Mouse (Mus musculus): ENCODE results near the gene Plppr2. TPM values are rescaled to one million over a fixed set of nuclear protein-coding genes. Genes with fewer than 3 reads are reported as not detected.
A peak's percentile ranks its signal among the peaks of the same experiment; 100 is the strongest.

Plppr2 gene
- polyA plus RNA-seq, 1 experiment, result 2.0 TPM

- no peak overlapping the region for H3K4me3 ChIP-seq (ENCODE audit: insufficient read depth, low read depth, low read length)
- H3K27ac ChIP-seq (replicated peaks; ENCODE audit: low read depth, low read length), result peak overlapping the region; percentile 16; the same call in 1 of the 2 replicates
- H3K4me1 ChIP-seq (ENCODE audit: control insufficient read depth, insufficient read depth, insufficient read length, low read length), result peaks cover 11% of the 10 kb centered on the region
Observed at GRCm38 (mm10) chr9:21925034-21925433, 11.8 kb upstream of the Plppr2 start.

DNA sequence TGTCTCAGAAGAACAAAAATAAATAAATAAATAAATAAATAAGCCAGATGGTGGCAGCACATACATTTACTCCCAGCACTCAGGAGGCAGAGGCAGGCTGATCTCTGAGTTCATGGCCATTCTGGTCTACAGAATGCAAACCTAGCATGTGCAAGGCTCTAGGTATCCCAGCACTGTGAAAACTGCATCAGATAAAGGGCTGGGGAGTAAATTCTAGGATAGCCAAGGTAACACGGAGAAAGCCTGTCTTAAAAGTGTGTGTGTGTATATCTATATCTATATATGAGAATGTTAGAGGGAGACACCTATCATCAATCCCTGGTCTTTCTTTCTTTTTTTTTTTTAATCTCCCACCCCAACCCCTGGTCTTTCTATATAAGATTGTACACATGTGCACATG is 11.3 kb upstream of the Plppr2 start:
- no peak overlapping the region for H3K4me3 ChIP-seq (ENCODE audit: insufficient read depth, low read depth, low read length)
- peaks cover 11% of the 10 kb centered on the region for H3K4me1 ChIP-seq (ENCODE audit: control insufficient read depth, insufficient read depth, insufficient read length, low read length)
- no peak overlapping the region for H3K27ac ChIP-seq (replicated peaks; ENCODE audit: low read depth, low read length)

DNA sequence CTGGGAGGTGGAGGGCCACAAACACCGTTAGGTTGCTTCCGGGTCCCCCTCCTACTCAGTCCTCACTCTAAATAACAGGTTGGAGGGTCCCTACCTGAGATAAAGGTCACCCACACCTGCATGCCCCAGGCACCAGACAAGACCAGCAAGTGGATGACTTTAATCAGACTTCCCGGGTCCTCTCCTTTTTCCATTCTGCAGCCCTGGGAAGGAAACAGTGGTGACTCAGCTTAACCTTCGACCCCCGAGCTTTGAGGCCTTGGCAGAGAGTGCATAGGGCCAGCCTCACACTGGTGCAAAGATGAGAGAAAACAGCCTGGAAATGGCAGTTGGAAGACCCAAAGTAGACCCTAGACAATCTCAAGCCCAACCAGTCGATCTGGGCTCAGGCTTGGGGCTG is 10.7 kb upstream of the Plppr2 start:
- Histone ChIP-seq H3K4me1 (ENCODE audit: control insufficient read depth, insufficient read depth, insufficient read length, low read length) (peaks cover 11% of the 10 kb centered on the region), H3K27ac (replicated peaks; ENCODE audit: low read depth, low read length) (0 out of 2 replicates have a peak overlapping the region, but pooled peaks have one; percentile 20), H3K4me3 (ENCODE audit: insufficient read depth, low read depth, low read length) (peak overlapping the region; percentile 7; the same call in 1 of the 2 replicates)

DNA sequence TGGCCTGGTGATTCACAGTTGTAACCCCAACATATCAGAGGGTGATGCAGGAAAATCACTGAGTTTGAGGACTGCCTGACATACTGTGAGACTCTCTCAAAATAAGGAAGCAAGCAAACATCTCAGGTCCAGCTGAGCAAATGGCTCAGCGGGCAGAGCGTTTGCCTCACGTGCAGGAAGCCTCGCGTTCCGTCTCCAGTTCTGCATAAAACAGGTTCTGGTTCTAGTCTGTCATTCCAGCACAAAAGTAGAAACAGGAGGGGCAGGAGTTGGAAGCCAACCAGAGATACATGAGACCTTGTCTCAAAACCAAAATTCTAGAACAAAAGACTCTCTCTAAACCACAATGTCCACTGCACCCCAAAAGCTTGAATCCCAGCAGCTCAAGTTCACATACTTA is 10.0 kb upstream of the Plppr2 start:
- peaks cover 11% of the 10 kb centered on the region for H3K4me1 ChIP-seq (ENCODE audit: control insufficient read depth, insufficient read depth, insufficient read length, low read length)
- peak overlapping the region; percentile 66 for H3K4me3 ChIP-seq (ENCODE audit: insufficient read depth, low read depth, low read length)
- peak overlapping the region; percentile 32; the same call in 1 of the 2 replicates for H3K27ac ChIP-seq (replicated peaks; ENCODE audit: low read depth, low read length)

DNA sequence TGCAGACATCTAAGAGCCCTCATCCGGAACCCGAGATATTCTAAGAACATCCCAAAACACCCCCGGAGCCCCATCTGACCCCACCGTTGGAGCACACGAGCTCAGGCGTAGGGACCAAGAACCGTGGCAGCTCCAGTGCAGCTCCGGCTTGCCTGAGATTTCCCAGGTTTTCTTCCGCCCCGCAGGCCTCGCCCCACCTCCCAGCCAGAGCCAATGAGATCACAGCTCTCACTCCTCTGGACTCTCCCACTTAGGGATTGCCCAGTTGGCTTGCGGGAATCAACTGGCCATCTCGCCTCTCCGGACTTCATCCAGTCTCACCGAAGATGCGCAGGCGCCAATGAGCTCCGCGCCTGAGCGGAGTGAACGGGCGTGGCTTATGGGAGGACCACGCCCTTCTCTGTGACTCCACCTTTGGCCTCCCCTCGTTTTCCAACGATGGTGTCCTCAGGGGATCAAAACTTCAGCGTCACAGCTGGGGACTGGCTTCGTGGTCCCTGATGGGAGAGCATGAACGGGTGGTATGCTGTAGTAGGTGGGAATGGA is 9.6 kb upstream of the Plppr2 start, which contains the start of the genes Ccdc159 and Tmem205:
TSS of gene Ccdc159 (plus strand) at position 264 of the 546 bp plus-strand sequence.
TSS of gene Tmem205 (minus strand) at position 349 of the 546 bp plus-strand sequence.
- H3K4me1 ChIP-seq (ENCODE audit: control insufficient read depth, insufficient read depth, insufficient read length, low read length), result peaks cover 11% of the 10 kb centered on the region
- H3K27ac ChIP-seq (replicated peaks; ENCODE audit: low read depth, low read length), result peak within 1 kb of the TSS; percentile 32
- H3K4me3 ChIP-seq (ENCODE audit: insufficient read depth, low read depth, low read length), result peak within 1 kb of the TSS; percentile 66

DNA sequence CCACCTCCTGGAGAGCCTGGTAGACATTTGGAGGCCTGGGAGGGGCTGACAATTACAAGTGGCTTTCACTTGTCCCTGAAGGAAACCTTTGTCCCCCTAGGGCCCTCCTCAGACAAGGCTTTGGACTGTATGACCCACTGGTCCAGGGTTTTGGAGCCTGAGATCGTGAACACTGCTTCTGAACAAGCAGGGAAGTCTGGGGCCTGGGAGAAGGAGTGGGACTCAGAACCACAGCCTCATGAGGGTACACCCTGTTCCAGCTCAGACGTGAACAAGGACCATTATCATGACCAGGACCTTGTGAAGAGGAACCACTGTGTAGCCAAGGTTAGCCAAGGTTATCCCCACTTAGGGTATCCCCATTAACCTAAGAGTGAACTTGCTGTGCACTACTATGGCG is 7.6 kb upstream of the Plppr2 start:
- H3K27ac ChIP-seq (replicated peaks; ENCODE audit: low read depth, low read length), result no peak overlapping the region
- no peak overlapping the region for H3K4me3 ChIP-seq (ENCODE audit: insufficient read depth, low read depth, low read length)
- H3K4me1 ChIP-seq (ENCODE audit: control insufficient read depth, insufficient read depth, insufficient read length, low read length), result peaks cover 10% of the 10 kb centered on the region

DNA sequence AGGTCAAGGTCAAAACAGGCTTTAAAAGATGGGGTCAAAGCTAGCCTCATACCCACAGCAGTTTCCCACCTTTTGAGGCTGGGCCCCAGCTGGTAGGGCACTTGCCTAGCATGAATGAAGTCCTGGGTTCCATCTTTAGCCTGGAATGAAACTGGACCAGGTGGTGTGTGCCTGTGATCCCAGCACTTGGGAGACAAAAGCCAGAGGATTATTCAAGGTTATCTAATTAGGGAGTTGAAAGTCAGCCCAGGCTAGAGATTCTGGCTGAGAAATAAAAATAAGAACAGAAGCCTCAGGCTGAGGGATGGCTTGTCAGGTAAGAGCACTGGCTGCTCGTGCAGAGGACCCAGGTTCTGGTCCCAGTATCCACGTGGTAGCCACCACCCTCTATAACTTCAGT is 4.8 kb upstream of the Plppr2 start:
- H3K4me1 ChIP-seq (ENCODE audit: control insufficient read depth, insufficient read depth, insufficient read length, low read length), result 0 out of 2 replicates have a peak, but pooled peaks cover 3% of the 10 kb centered on the region
- no peak overlapping the region for H3K4me3 ChIP-seq (ENCODE audit: insufficient read depth, low read depth, low read length)
- H3K27ac ChIP-seq (replicated peaks; ENCODE audit: low read depth, low read length), result no peak overlapping the region

DNA sequence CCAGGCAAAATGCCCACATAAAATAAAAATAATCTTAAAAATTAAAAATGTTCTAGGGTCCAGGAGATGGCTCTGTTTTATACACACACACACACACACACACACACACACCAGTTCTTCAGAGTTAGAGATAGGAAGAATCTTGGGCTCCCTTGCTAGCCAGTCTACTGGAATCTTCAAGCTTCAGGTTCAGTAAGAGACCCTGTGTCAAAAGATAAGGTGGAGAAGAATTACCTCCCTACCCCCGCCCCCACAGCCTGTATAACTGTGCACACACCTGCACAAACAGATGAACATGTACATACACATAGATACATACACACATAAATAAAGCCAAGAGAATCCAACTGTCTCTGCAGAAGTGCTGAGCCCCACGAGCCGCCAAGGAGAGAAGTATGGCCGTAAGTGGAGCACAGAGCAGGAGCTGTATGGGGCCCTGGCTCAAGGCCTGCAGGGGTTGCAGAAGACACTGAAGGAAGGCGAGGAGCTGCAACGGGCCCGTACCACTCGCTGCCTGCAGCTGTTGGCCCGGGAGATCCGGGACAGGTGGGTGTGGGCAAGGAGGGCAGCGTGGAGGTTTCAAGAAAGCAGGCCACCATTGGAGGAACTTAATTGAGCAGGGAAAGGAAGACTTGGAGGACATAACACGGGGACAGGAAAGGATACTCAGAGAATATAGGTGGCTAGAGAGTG is 4.2 kb upstream of the Plppr2 start:
- Histone ChIP-seq H3K27ac (replicated peaks; ENCODE audit: low read depth, low read length) (no peak overlapping the region), H3K4me1 (ENCODE audit: control insufficient read depth, insufficient read depth, insufficient read length, low read length) (0 out of 2 replicates have a peak, but pooled peaks cover 3% of the 10 kb centered on the region), H3K4me3 (ENCODE audit: insufficient read depth, low read depth, low read length) (no peak overlapping the region)

- no peak overlapping the region for H3K27ac ChIP-seq (replicated peaks; ENCODE audit: low read depth, low read length)
Observed at GRCm38 (mm10) chr9:21934021-21934420, 2.8 kb upstream of the Plppr2 start.

DNA sequence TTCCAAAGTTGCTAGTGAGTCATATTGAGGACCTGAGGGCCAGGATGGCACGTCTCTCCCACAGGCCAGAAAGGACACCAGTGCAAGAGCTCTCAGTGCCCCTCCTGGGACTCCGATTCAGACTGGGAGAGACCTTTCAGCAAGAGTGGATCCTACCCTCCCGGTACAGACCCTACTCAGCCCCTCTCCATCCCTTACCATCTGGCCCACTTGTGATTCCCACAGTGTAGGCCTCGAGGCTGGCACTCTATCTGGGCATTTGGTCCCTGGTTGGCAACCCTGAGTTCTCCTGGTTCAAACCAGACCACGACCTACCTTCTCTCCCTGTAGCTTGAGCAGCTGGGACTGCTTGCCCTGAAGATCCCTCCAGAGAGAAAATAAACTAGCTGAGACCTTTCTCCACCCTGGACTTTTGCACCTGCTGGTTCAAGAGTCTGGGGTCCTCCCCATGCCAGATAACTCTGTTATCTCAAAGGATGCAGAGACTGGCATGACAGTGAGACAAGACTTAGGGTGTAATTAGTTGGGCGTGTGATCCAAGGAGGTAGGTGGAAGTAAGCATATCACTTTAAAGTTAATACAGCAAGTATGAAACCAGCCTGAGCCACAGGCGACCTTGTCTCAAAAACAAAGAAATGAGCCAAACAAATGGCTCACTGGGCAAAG is 1.2 kb upstream of the Plppr2 start:
- H3K4me1 ChIP-seq (ENCODE audit: control insufficient read depth, insufficient read depth, insufficient read length, low read length), result 0 out of 2 replicates have a peak, but pooled peaks cover 3% of the 10 kb centered on the region
- no peak overlapping the region for H3K27ac ChIP-seq (replicated peaks; ENCODE audit: low read depth, low read length)
- H3K4me3 ChIP-seq (ENCODE audit: insufficient read depth, low read depth, low read length), result no peak overlapping the region

More at GRCm38 (mm10) chr9:21934021-21934420, 2.8 kb upstream of the Plppr2 start:
- Histone ChIP-seq H3K4me1 (ENCODE audit: control insufficient read depth, insufficient read depth, insufficient read length, low read length) (0 out of 2 replicates have a peak, but pooled peaks cover 3% of the 10 kb centered on the region), H3K4me3 (ENCODE audit: insufficient read depth, low read depth, low read length) (no peak overlapping the region)

DNA sequence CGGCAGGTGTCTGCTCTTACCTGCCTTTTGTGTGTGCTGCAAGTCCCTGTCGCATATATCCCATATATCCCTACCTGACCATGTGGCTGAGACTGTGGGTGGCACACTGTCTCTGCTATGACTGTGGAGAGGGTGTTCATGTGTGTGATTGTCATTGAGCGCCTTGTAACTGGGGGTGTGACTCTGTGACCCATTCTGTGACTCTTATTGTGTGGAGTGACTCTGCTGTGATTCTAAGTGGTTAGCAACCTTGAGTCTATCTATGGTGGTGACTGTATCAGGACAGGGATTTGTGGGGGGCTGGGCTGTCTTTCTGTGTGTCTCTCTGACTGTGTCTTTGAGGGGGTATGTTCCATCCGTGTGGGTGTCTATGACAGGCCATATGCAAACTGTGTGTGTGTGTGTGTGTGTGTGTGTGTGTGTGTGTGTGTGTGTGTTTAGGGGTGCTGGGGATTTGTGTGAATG is 910 bp downstream of the Plppr2 start:
- no peak overlapping the region for H3K4me3 ChIP-seq (ENCODE audit: insufficient read depth, low read depth, low read length)
- no peak overlapping the region for H3K27ac ChIP-seq (replicated peaks; ENCODE audit: low read depth, low read length)
- 0 out of 2 replicates have a peak, but pooled peaks cover 3% of the 10 kb centered on the region for H3K4me1 ChIP-seq (ENCODE audit: control insufficient read depth, insufficient read depth, insufficient read length, low read length)

GRCm38 (mm10) chr9:21938234-21938855 is 1.5 kb downstream of the Plppr2 start:
- 0 out of 2 replicates have a peak, but pooled peaks cover 3% of the 10 kb centered on the region for H3K4me1 ChIP-seq (ENCODE audit: control insufficient read depth, insufficient read depth, insufficient read length, low read length)
- no peak overlapping the region for H3K27ac ChIP-seq (replicated peaks; ENCODE audit: low read depth, low read length)
- H3K4me3 ChIP-seq (ENCODE audit: insufficient read depth, low read depth, low read length), result no peak overlapping the region

GRCm38 (mm10) chr9:21943046-21943445 is 6.2 kb downstream of the Plppr2 start:
- no peaks in the 10 kb centered on the region for H3K4me1 ChIP-seq (ENCODE audit: control insufficient read depth, insufficient read depth, insufficient read length, low read length)
- H3K4me3 ChIP-seq (ENCODE audit: insufficient read depth, low read depth, low read length), result no peak overlapping the region
- no peak overlapping the region for H3K27ac ChIP-seq (replicated peaks; ENCODE audit: low read depth, low read length)

DNA sequence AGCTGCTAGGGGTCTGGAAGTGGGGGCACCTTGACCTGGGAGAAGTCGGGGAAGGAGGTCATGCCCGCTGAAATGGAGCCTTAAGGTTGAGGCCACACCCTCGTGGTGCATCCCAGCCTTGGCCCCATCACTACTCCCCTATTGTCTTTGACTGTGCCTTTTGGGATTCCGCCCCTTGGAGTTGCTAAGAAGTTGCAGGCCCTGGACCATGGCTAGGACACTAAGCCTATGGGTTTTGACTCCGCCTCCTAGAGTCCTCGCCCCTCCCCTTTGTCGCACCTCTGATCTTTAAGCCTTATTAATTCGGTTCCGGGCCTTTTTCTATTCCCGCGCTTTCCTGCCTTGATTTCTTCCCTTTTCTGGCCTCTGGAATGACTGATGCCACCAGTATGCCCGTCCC is 6.8 kb downstream of the Plppr2 start:
- no peaks in the 10 kb centered on the region for H3K4me1 ChIP-seq (ENCODE audit: control insufficient read depth, insufficient read depth, insufficient read length, low read length)
- H3K27ac ChIP-seq (replicated peaks; ENCODE audit: low read depth, low read length), result no peak overlapping the region
- H3K4me3 ChIP-seq (ENCODE audit: insufficient read depth, low read depth, low read length), result no peak overlapping the region

GRCm38 (mm10) chr9:21944267-21944666 is 7.4 kb downstream of the Plppr2 start:
- Histone ChIP-seq H3K27ac (replicated peaks; ENCODE audit: low read depth, low read length) (no peak overlapping the region), H3K4me1 (ENCODE audit: control insufficient read depth, insufficient read depth, insufficient read length, low read length) (no peaks in the 10 kb centered on the region), H3K4me3 (ENCODE audit: insufficient read depth, low read depth, low read length) (no peak overlapping the region)

Data from brown adipose tissue, adult 24 weeks (tissue).